Mouse (Mus musculus) forelimb bud, embryonic 11.5 days (tissue): ENCODE data around the gene Tmem183a.

Experiments used
- DNase-seq: peaks from one replicate; pipeline ENCODE4 v3.0.0-alpha.2; 2012; ENCODE audit warnings: low read depth, low spot score

Tmem183a gene

GRCm38 (mm10) chr1:134320691-134321301 is 41.0 kb downstream of the Tmem183a start:
- DNase-seq: no peak

DNA sequence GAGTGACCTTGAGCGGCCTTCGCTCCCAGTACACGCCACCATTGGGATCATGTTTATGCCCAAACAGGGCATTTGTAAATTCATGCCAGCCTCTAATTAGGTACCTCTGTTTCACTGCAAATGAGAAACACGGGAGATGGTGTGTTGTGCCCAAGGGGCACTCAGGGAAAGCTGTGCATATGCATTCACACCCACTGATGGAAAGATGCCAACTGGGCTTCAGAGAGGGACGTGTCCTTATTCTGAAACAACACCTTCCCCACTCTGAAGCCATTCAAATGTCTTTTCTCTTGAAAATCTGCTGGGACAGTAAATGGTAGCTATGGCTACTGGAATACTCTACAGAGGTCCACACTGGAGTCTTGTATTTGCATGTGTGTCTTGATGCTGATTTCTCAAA is 43.5 kb downstream of the Tmem183a start:
- no peak for DNase-seq

DNA sequence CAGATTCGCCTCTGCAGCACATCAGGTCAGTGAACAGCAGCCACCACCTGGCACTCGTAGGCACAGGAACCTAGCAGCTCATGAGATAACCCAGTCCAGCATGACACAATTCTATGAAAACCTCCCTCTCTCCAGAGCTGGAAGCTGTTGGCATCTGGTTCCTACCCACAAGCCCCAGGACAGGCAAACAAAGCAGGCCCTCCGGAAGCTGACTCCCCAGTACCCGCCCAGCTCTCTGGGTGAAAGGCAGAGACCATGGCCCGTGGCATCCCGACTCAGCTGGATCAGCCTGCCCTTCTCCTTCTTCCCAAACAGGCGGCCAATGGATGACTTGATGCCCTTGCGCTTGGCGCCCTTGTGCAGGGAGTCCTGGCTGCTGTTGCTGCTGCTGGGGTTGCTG is 45.4 kb downstream of the Tmem183a start:
- no peak for DNase-seq

DNA sequence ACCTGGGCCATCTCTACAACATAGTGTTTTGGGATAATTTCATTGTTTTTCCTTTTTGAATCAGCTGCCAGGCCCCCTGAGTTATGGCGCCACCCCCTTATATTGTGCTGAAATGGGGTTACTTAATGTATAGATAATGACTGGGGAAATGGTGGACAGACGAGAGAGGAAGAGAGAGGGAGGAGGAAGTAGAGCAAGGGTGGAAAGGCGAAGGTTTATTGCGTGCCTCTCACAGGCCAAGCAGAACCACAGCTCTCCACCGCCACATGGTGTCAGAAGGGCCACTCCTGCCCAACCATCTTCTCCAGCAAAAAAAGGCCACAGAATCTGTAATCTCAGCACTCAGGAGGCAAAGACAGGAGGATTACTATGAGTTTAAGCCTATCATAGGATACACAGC is 46.6 kb downstream of the Tmem183a start:
- DNase-seq: no peak

DNA sequence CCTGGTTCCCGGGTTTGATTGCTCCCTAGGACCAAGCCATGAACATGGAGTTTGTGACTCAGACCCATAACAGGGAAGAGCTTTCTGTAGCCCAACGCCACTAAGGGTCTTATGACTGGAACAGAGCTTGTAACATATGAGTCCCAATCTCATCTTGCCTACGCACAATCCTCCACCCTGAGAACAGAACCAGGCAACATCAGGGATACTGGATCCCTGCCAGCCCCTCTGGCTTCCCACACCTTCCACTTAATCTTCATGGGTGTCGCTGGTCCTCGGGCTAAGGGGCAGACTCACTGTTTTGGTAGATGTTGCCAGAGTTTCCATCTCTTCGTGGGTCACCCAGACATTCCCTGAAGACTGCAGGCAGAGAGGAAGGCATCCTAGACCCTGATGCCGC is 50.0 kb downstream of the Tmem183a start:
- DNase-seq: no peak

DNA sequence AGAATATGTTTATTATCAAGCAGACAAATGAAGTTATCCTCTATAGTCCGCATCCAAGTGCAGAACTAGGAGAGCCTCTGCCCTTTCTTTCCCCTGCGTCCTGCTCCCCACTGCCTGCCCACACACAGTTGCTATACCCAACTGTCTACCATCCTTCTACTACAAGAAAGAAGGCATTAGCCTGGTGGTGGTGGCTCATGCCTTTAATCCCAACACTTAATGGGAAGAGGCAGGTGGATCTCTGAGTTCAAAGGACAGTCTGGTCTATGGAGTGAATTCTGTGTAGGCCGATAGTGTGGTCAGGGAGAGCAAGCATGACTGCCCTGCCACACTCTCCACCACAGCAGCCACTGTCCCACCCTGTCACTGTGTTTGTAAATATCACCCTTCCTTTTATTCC is 51.0 kb downstream of the Tmem183a start:
- no peak for DNase-seq

- no peak for DNase-seq
Measured at GRCm38 (mm10) chr1:134310291-134310690, 51.5 kb downstream of the Tmem183a start.

- DNase-seq: no peak
Measured at GRCm38 (mm10) chr1:134307409-134307808, 54.4 kb downstream of the Tmem183a start.

DNA sequence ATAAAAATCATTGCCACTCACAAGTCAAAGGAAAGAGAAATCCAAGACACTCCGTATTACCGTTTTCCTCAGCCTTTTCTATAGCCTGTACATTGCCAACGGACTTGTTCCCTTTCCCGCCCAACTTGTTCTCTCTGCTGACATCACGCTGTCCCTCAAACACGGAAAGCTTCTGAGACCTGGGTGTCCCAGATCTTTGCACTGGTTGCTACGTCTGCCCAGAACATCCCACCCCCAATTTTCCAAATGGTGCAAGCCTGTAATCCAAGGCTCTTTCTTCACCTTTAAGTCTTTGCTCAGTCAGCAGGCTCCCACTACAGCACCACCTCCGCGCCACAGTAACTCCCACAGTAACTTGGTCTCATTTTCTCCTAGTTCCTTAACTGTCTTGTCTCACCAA is 56.8 kb downstream of the Tmem183a start:
- DNase-seq: no peak

- no peak for DNase-seq
Measured at GRCm38 (mm10) chr1:134302568-134303238, 59.1 kb downstream of the Tmem183a start.

- no peak for DNase-seq
Measured at GRCm38 (mm10) chr1:134298636-134299411, 63.0 kb downstream of the Tmem183a start.

DNA sequence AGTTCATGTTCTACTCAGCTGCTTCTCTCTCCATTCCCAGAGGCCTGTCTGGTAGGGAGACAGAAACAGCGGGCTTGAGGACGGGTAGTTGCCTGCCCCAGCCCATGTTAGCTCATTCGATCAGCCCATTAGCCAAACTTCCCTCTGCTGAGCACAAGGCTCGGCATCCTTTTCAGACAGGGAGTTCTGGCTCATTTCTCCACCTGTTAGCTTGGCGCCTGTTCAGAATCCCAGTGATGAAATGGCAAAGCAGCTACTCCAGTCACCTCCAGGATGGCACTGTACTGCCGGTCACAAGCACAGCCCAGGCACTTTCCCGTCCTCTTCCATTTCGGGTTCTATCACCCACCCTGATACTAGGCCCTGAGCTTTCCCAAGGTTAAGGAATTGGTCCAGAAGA is 64.5 kb downstream of the Tmem183a start:
- no peak for DNase-seq
